Mouse (Mus musculus) left cerebral cortex, adult 18-20 months (tissue): ENCODE results near the gene Tbxa2r. TPM values are rescaled to one million over a fixed set of nuclear protein-coding genes. Genes with fewer than 3 reads are reported as not detected.

ENCODE experiments used
- DNase-seq, 2 experiments: peaks; one replicate each; pipeline ENCODE4 v3.0.0; 2021 to 2022; ENCODE audit warnings: low spot score in 2 of 2, mixed read lengths in 1 of 2
- total RNA-seq, 2 experiments: library from RNA; stranded (reverse); gene quantifications; 2 replicates each; pipeline ENCODE4 v1.2.3; 2021

Gene Tbxa2r
- total RNA-seq, 2 experiments from 2014 or later, result 1.1 to 1.5 TPM

- no peak for DNase-seq
These were observed 14.4 kb downstream of the Tbxa2r start, which contains the start of gene Gipc3 for GRCm38 (mm10) chr10:81342686-81343505. Gene Gipc3 (minus strand): TSS chr10:81343266.

- DNase-seq, result no peak
These were observed 16.1 kb downstream of the Tbxa2r start for GRCm38 (mm10) chr10:81344421-81345161.

DNA sequence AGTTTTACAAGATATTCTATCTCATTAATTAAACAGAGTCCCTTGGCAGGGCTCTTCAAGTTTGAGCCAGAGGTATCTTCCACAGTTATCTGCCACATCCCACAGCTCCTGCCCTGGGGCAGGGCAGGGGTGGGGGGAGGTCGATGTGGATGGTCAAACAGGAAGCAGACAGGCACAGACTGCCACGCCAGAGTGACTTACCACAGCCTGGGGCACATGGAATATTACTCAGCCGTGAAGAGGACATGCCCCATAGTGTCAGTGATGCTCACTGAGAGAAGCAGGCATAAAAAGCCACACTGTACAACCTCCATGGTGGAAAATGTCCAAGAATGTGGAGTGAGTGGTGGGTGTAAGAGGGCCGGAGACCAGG is 16.6 kb downstream of the Tbxa2r start:
- DNase-seq, result no peak

GRCm38 (mm10) chr10:81346453-81347067 is 18.0 kb downstream of the Tbxa2r start:
- peak; percentile 52 to 70 for DNase-seq

- no peak for DNase-seq
These were observed 20.6 kb downstream of the Tbxa2r start for GRCm38 (mm10) chr10:81349146-81349545.

GRCm38 (mm10) chr10:81349961-81350350 is 21.4 kb downstream of the Tbxa2r start:
- DNase-seq, result no peak

DNA sequence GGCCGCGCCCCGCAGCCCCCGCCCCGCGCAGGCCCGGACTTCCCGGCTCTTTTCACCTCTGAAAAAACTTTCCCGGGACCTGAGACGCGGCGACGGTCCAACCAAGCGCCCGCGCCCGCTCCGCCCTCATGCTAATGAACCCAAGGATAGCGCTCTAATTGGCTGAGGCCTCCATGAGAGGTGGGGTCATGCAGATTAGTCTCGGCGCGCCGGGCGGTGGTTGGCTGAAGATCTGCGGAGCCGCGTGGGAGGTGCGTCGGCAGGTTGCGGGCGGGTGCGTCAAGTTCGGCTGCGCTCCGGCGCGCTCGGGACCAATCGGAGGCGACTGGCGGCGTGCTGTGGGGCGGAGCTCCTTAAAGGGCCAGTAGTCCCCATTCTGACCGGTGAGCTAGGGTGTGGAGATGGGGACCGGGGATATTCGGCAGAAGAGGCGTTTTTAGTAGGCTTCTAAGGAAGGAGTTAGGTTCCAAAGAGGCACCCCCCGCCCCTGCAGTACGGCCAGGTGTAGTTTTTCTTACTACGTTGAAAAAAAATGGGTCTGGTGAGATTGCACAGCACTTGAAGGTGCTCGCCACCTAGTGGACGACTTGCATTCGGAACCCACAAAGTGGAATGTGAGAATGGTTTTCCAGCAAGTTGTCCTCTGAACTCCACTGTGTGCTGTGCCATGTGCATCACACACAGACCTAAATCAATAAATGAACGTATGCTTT is 22.0 kb downstream of the Tbxa2r start, which contains the start of gene Hmg20b:
Gene Hmg20b (minus strand): TSS at position 130 of the 713 bp plus-strand sequence.
- DNase-seq, result peak; percentile 99 to 100

- DNase-seq, result no peak
These were observed 23.3 kb downstream of the Tbxa2r start for GRCm38 (mm10) chr10:81351678-81352291.

DNA sequence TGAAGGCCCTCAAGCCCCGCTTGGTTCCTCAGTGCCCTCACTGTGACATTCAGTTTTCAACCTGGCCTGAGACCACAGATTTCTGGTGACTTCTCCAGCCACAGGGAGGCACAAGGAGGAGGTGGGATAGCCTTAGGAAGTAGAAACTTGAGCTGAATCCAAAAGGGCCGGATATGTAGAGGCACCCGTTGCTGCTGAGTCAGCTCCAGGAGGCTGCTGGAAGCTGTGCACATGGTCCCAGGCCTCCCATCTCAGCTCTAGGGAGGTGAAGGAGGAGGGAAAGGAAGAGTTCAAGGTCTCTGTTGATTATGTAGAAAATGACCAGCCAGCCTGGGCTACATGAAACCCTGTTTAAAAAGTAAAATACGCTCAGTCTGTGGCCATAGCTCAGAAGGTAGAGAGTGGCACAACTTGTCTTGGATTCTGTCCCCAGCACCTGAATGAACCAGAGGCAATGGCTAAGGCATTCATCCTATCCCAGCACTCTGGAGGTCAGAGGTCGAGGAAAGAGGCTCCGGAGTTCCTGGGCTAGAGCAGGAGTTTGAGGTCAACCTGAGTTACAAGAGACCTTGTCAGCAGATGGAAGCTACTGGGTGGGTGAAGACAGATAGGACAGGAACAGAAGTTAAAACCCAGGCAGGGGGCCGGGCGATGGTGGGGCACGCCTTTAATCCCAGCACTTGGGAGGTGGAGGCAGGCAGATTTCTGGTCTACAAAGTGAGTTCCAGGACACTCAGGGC is 26.4 kb downstream of the Tbxa2r start:
- no peak for DNase-seq

- no peak for DNase-seq
These were observed 27.0 kb downstream of the Tbxa2r start for GRCm38 (mm10) chr10:81355533-81355932.

GRCm38 (mm10) chr10:81356352-81356990 is 27.9 kb downstream of the Tbxa2r start:
- no peak for DNase-seq

DNA sequence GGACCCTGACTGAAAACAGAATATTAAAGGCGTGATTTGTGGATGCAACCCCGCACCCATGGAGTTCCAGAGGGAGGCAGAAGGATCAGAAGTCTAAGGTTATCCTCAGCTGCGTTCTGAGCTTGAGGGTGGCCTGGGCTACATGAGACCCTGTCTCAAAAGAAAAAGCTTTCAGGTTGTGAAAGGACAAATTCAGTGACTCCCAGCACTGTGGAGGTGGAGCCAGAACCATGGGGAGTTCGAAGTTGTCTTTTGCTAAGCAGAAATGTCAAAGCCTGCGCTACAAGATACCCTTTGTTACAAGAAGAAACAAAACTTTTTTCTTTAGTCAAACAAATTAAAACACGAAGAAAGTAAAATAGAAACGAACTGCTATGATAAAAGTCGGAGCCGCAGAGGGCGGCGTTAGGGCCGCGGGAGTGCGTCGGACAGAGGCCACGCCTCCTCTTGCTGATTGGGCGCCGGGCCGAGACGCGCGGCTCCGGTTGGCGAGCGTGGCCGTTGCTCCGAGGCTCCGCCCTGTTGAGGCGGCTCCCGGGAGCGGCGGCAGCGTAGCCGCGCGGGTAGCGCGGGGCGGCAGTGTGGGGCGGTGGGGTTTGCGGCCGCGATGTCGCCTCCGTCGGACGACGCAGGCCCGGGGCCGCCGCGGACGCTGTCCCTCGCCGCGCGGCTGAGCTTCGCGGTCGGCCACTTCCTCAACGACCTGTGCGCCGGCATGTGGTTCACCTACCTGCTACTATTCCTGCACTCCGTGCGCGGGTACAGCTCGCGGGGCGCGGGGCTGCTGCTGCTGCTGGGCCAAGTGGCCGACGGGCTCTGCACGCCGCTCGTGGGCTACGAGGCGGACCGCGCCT is 28.7 kb downstream of the Tbxa2r start, which contains the start of gene Mfsd12:
Gene Mfsd12 (plus strand): TSS at position 501 of the 854 bp plus-strand sequence.
- peak; percentile 91 to 93 for DNase-seq

GRCm38 (mm10) chr10:81358209-81358608 is 29.7 kb downstream of the Tbxa2r start:
- no peak for DNase-seq

DNA sequence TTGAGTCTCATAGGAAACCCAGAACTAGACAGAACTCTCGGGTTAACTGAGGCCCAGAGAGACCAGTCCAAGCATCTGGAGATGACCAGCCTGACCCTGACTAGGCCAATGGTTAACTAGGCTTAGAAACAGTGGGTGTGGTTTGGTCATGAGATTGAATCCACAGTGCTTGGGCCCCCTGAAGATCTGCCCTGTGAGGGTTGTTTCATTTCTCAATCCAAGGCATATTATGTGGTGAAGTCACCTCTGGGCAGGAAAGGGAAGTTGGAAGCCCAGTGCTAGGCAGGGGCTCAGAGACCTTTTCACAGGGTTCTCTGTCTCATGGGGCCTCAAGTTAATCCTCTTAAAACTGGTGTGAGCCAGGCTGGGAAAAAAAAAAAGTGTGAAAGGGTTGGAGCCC is 30.3 kb downstream of the Tbxa2r start:
- no peak for DNase-seq

DNA sequence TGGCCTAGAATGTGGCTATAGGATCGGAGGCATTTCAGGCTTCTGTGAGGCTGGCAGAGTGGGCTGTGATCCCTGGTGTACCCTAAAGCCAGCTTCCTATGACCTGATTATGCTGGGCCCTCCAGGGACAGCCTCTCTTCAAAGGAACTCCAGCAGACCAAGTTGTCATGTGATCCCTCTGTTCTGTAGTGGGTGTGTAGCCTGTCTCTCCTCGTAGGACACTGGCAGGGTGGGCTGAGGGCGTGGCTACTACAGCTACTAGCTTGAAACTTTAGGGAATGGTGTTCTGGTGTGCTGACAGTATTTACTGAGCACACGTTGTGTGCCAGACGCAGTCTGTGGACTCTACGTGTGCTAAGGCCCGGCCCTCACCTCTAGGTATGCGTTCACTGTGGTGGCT is 32.2 kb downstream of the Tbxa2r start:
- DNase-seq, result no peak

DNA sequence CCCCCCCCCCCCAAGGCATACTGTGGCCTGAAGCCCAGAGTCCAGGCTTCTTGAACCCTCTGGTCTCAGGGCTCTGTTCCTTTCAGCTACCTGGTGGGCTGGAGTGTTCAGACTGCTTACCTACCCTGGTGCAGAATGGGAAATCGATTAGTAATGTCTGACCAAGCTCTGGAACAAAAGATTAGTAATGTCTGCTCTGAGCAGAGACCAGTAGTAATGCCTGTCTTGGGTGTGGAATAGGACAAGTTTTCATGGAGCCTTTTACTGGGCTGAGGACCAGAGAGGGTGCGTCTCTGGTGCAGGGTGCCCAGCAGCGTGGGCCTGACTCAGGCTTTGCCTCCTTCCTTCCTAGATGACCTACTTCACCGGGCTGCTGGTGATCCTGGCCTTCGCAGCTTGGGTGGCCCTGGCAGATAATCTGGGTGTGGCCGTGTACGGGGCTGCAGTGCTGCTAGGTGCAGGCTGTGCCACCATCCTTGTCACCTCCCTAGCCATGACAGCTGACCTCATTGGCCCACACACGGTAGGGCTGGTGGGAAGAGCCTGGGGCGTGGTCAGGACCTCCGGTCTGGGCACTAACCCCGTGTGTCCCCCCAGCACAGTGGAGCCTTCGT is 33.9 kb downstream of the Tbxa2r start:
- no peak for DNase-seq

GRCm38 (mm10) chr10:81363436-81364346 is 35.2 kb downstream of the Tbxa2r start:
- DNase-seq, result no peak
